23 mouse cellular contexts compared by ENCODE assay signal in the genomic region with DNA sequence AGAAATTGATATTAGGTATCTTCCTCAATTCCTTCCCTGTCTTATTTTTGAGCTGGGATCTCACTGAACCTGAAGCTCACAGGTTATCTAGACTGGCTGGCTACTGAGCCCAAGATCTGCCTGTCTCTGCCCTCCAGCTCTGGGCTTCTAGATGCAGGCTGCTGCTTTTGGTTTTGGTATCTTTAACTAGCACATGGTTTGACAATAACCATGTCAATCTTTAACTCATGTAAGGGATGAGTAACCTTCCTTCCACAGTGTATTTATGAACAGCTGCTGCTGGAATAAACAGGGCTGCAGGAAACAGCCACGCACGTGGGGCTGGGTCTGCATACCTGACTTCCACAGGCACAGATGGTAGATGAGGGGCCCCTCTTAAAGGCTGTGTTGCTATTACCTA.
"Had no signal": no experiment of that assay in that cellular context is flagged by ENCODE, and none has a peak within 500 bp of the region (broad histone marks: within the 10 kb centered on the region; RNA-seq: fewer than 3 reads in every experiment).

No protein-coding gene starts in this region.

- H3K36me3 ChIP-seq: forebrain, embryonic 15.5 days; heart, embryonic 13.5 days; heart, embryonic 15.5 days; hindbrain, embryonic 13.5 days; limb, embryonic 10.5 days; limb, embryonic 12.5 days; liver, embryonic 13.5 days; liver, embryonic 15.5 days had no signal

- H3K27me3 ChIP-seq: forebrain, embryonic 15.5 days; heart, embryonic 13.5 days; heart, embryonic 15.5 days; hindbrain, embryonic 13.5 days; limb, embryonic 12.5 days; liver, embryonic 13.5 days; liver, embryonic 15.5 days had no signal

- H3K4me2 ChIP-seq: forebrain, embryonic 15.5 days; heart, embryonic 11.5 days; heart, embryonic 13.5 days; heart, embryonic 15.5 days; hindbrain, embryonic 13.5 days; limb, embryonic 12.5 days; liver, embryonic 11.5 days; liver, embryonic 13.5 days; liver, embryonic 15.5 days had no signal

- H3K4me1 ChIP-seq: forebrain, embryonic 15.5 days; heart, embryonic 13.5 days; heart, embryonic 15.5 days; liver, embryonic 13.5 days; liver, embryonic 15.5 days had no signal

- ATAC-seq: forebrain, embryonic 15.5 days; forebrain, postnatal 0 days; hindbrain, postnatal 0 days; intestine, embryonic 16.5 days; liver, postnatal 0 days had no signal

- H3K4me3 ChIP-seq: forebrain, embryonic 15.5 days; heart, adult 2 months; heart, embryonic 13.5 days; heart, embryonic 15.5 days; hindbrain, embryonic 13.5 days; layer of hippocampus, adult 2 months; left cerebral cortex, adult 2 months; limb, embryonic 10.5 days; limb, embryonic 12.5 days; liver, embryonic 13.5 days; liver, embryonic 15.5 days had no signal

- DNase-seq: forebrain, postnatal 0 days; gastrocnemius, postnatal 14 days; gastrocnemius, postnatal 36 days; heart, adult 11 months; heart, adult 2 months; heart, postnatal 14 days; heart, postnatal 36 days; liver; liver, embryonic 13.5 days; liver, postnatal 0 days had no signal

- H3K27ac ChIP-seq: forebrain, embryonic 15.5 days; heart, adult 2 months; heart, embryonic 13.5 days; heart, embryonic 15.5 days; hindbrain, embryonic 13.5 days; hindbrain, postnatal 0 days; layer of hippocampus, adult 2 months; left cerebral cortex, adult 2 months; limb, embryonic 10.5 days; limb, embryonic 12.5 days; liver, embryonic 13.5 days; liver, embryonic 15.5 days had no signal

- H3K9ac ChIP-seq: forebrain, embryonic 15.5 days; forebrain, postnatal 0 days; heart, embryonic 13.5 days; heart, embryonic 15.5 days; hindbrain, embryonic 13.5 days; limb, embryonic 12.5 days; liver, embryonic 13.5 days; liver, embryonic 15.5 days; liver, postnatal 0 days had no signal

- H3K9me3 ChIP-seq: forebrain, embryonic 15.5 days; heart, embryonic 13.5 days; heart, embryonic 15.5 days; hindbrain, embryonic 13.5 days; limb, embryonic 10.5 days; limb, embryonic 12.5 days; liver, embryonic 13.5 days; liver, embryonic 15.5 days had no signal
